Mouse (Mus musculus) heart, adult 2 months (tissue): ENCODE data around the gene Prpsap1.

Source experiments
- CTCF ChIP-seq: fragments of 200-600 bp; IDR thresholded peaks from 2 replicates; pipeline ENCODE4 v1.8.1; 2022; ENCODE audit warnings: antibody characterized with exemption, mild to moderate bottlenecking, moderate library complexity
- EP300 ChIP-seq: fragments of 200-500 bp; IDR thresholded peaks from 2 replicates; pipeline ENCODE4 v1.6.1; 2011; ENCODE audit warnings: low read depth, low read length, control low read depth; ENCODE audit not compliant: insufficient read depth
- POLR2A ChIP-seq: fragments of 200-500 bp; IDR thresholded peaks from 2 replicates; pipeline ENCODE4 v1.6.1; 2011; ENCODE audit warnings: mild to moderate bottlenecking, low read depth, low read length, control low read depth; ENCODE audit not compliant: insufficient read depth

GRCm38 (mm10) chr11:116472275-116472674 lies 21.7 kb downstream of the Prpsap1 start:
- TF ChIP-seq CTCF (no peak), POLR2A (no peak), EP300 (no peak)
